Mouse (Mus musculus) G1E-ER4 (cell line): ENCODE data around the gene Epx. TPM values are rescaled to one million over a fixed set of nuclear protein-coding genes. Genes with fewer than 3 reads are reported as not detected.

Source experiments
- GATA1 ChIP-seq: IDR thresholded peaks from one replicate; pipeline ENCODE4 v1.8.0; 2012; ENCODE audit warnings: low read length, inconsistent platforms
- polyA plus RNA-seq: library from polyadenylated mRNA; stranded (reverse); fragments of >175 nt; gene quantifications from 2 replicates; pipeline ENCODE4 v1.2.3, GENCODE M21; 2012

Gene Epx
- polyA plus RNA-seq, 1 experiment: not detected

DNA sequence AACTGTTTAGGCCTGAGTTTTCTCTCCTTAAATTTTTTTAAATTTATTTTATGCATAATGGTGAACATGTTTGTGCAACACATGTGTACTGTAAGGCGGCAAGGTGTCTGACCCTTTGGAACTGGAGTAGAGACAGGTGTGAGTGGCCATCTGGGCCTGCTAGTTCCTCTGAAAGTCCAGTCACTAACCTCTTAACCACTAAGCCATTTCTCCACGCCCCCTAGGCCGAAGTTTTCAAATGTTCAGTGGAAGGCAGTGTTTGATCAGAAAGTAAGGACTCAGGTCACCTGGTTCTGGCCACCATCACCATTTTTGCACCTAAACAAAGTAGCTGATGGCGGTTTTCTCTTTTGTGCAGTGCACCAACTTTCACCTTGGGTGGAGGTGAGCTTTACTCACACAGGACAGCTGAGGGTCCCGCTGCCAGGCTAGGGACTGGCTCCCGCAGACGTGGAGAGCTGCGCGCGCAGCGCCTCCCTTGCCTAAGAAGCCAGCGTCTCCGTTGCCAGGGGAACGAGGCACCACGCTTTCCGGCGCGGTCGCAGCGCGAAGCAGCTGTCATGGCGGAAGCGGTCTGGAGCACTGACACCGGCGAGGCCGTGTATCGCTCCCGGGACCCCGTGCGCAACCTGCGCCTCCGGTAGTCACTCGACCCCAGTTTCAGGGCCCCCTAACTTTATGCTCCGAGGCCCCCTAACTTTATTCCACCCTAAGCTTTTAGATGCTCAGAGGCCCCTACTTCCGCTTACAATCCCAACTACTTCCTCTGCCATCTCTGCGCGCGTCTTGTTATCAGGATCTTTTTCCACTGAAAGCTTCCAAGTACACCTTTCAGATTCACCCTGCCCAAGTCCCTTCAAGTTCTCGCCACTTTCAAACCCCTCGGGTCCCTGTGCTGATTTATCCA, 22.4 kb downstream of the Epx start, which contains the start of gene Mks1:
Mks1 (plus strand) TSS at position 526 of the 907 bp plus-strand sequence.
- no peak for TF ChIP-seq GATA1

- no peak for TF ChIP-seq GATA1
These were observed 27.5 kb downstream of the Epx start for GRCm38 (mm10) chr11:87847884-87848283.

- no peak for TF ChIP-seq GATA1
These were observed 28.3 kb downstream of the Epx start for GRCm38 (mm10) chr11:87846968-87847600.

DNA sequence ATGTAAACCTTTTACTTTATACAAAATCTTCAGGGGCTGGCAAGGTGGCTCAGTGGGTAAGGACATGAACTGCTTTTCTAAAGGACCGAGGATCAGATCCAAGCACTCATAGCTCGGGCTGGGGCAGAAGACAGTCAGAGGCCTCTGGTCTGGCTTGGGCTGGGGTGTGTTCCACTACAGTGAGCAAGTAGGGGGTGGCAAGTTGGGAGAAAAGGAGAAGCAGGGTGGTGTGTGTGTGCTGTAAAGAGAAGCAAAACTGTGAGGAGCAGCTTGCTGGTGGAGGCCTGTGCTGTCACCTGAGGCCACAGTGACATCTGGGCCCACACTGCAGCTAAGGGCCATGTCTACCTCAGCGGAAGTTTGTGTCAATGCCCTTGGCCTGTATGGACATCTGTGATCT, 33.9 kb downstream of the Epx start:
- no peak for TF ChIP-seq GATA1

- TF ChIP-seq GATA1: no peak
These were observed 34.7 kb downstream of the Epx start for GRCm38 (mm10) chr11:87840676-87841075.

DNA sequence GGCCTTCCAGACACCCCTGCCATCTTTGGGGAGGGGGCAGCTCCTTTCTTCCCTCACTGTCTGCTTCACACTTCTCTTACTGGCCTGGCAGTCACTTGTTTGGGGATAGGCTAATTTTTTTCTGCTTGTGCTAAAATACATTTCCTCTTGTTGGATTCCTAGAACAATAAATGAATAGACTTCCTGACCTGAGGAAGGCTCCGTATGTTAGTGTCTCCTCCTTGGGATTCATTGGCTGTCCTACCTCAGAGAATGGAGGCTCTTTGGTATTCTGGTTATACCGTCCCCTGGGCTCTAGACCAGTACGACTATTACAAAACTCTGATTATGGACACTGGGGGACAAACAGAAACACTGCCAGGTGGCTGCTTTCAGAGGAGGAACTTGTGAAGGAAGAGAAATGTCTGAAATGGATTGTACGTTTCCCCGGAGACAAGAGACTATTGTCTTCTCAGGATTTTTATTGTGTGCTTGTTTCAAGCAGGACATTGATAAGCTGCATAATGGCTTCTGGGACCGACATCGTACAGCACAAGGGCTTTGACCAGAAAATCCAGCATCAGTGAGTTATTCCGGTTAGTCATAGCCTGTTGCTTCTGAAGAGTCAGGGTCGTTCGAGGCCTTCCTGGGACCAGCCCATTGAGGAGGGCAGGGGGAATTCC, 47.0 kb downstream of the Epx start, which contains the start of gene Lpo:
Lpo (minus strand) TSS at position 51 of the 662 bp plus-strand sequence.
- TF ChIP-seq GATA1: no peak

DNA sequence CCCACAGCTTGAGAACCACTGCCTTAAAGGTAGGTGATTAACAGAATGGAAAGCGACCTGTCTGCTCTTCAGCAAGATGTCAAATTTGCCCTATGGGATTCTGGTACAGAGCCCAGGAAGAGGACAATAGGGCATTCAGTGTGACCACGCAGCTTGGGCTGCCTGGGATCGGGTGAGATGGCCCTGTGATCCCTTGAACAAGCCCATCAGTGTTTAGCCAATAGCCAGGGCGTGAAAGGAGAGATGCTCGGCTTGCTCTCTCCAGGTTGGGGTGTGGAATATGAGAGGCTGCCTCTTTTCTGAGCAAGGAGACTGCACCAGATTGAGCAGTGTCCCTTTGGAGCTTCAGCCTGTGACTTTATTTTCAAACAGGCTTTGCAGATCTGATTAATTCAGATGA, 53.8 kb downstream of the Epx start:
- TF ChIP-seq GATA1: no peak

- TF ChIP-seq GATA1: no peak
These were observed 57.9 kb downstream of the Epx start for GRCm38 (mm10) chr11:87817443-87817773.

DNA sequence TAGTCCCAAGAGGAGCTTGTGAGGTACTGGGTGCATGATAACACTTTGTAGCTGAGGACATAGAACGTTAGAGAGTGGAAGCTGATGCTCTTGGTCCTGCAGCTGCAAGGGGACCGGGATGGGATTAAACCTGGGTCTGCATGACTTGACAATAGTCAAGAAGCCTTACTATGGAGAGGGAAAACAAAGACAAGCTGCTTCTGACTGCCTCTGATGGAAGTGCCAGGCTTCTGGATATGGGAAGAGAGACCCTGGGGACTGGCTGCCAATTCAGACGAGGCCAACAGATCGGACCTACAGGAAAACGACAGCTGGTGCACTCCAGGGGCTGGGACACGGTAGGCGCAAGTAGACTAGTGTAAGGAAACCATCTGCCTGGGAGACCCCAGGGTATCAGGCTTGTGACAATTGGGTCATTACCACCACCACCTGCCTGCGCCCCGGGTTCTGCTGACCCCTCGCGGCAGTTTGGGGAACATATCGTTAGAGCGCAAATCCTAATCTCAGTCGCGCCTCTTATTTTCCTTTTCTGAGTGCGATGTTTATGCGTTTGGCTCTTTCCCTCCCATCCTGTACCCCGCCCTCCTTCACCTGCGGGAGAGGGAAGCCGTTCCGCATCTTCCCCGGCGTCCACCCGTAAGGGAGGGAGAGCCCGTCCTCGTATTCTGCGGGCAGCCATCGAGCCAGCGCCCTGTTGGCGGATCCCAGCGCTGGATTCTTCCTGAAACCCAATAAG, 58.5 kb downstream of the Epx start:
- TF ChIP-seq GATA1: no peak

DNA sequence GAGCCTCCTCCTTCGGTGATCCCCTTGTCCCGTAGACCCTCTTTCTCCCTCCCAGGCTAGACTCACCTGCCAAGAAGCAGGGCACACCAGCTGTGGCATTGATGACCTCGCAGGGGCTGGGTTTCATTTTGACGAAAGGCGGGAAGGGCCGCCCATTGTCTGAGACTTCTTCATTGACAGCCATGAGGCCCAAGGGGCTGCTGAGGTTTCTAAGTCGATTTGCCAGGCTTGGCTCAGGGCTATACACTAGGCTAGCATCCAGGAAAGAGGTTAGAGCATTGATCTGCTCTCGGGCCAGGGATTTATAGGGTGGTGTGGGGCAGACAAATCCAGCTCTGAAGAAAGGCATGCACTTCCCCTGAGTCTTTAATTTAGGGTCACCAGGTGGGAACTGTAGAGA, 60.5 kb downstream of the Epx start:
- TF ChIP-seq GATA1: no peak

Other genes starting within 250 kb of the Epx start
- 0.91 and 1.3 TPM in 2 replicates for gene Rnf43, start 212.8 kb downstream of the Epx start, polyA plus RNA-seq
- gene Supt4a, start 138.0 kb downstream of the Epx start, polyA plus RNA-seq: 7.4 and 10.8 TPM in 2 replicates
- gene Tspoap1, start 115.0 kb downstream of the Epx start, polyA plus RNA-seq: 3.7 and 4.4 TPM in 2 replicates
- 0.21 TPM in 1 of 2 replicates, not detected in the other for gene Mpo, start 82.0 kb downstream of the Epx start, polyA plus RNA-seq
- gene Lpo, start 47.2 kb downstream of the Epx start, polyA plus RNA-seq: not detected in 2 replicates
- 4.6 and 6.5 TPM in 2 replicates for gene Mks1, start 22.3 kb downstream of the Epx start, polyA plus RNA-seq
- not detected in 2 replicates for gene Olfr462, start 16.7 kb upstream of the Epx start, polyA plus RNA-seq
- not detected in 2 replicates for gene Olfr463, start 21.9 kb upstream of the Epx start, polyA plus RNA-seq
- gene Olfr464, start 45.4 kb upstream of the Epx start, polyA plus RNA-seq: not detected in 2 replicates
- 56.0 and 75.8 TPM in 2 replicates for gene Dynll2, start 112.0 kb upstream of the Epx start, polyA plus RNA-seq
- gene Srsf1, start 171.8 kb upstream of the Epx start, polyA plus RNA-seq: 287 and 344 TPM in 2 replicates
- gene Vezf1, start 192.7 kb upstream of the Epx start, polyA plus RNA-seq: 8.6 and 11.6 TPM in 2 replicates
- gene Cuedc1, start 222.5 kb upstream of the Epx start, polyA plus RNA-seq: 1.2 and 1.7 TPM in 2 replicates